Mouse (Mus musculus): ENCODE measurements around the gene Syap1. TPM values are rescaled to one million over a fixed set of nuclear protein-coding genes. Genes with fewer than 3 reads are reported as not detected.

Gene Syap1
- total and polyA plus RNA-seq, 3 experiments: 6.7 to 53.5 (median 34.4) TPM

Other genes starting within 250 kb of the Syap1 start
- gene Reps2, start 244.8 kb downstream of the Syap1 start, total RNA-seq (2014; fragmentation: Nextera tagmentation): 18.3 and 19.5 TPM in 2 replicates
- gene Reps2, start 244.8 kb downstream of the Syap1 start, total RNA-seq (2017): 11.3 and 11.8 TPM in 2 replicates
- gene Reps2, start 244.8 kb downstream of the Syap1 start, polyA plus RNA-seq (2012): 0.40 TPM in 2 replicates
- 492 and 520 TPM in 2 replicates for gene Rbbp7, start 128.0 kb downstream of the Syap1 start, total RNA-seq (2014; fragmentation: Nextera tagmentation)
- gene Rbbp7, start 128.0 kb downstream of the Syap1 start, total RNA-seq (2017): 548 and 617 TPM in 2 replicates
- 237 and 255 TPM in 2 replicates for gene Rbbp7, start 128.0 kb downstream of the Syap1 start, polyA plus RNA-seq (2012)
- gene Txlng, start 59.0 kb downstream of the Syap1 start, total RNA-seq (2014; fragmentation: Nextera tagmentation): 39.1 and 43.0 TPM in 2 replicates
- 32.2 and 36.5 TPM in 2 replicates for gene Txlng, start 59.0 kb downstream of the Syap1 start, total RNA-seq (2017)
- gene Txlng, start 59.0 kb downstream of the Syap1 start, polyA plus RNA-seq (2012): 5.5 and 8.2 TPM in 2 replicates
- gene Ctps2, start 12.8 kb upstream of the Syap1 start, total RNA-seq (2014; fragmentation: Nextera tagmentation): 40.4 and 45.3 TPM in 2 replicates
- 50.2 and 50.7 TPM in 2 replicates for gene Ctps2, start 12.8 kb upstream of the Syap1 start, total RNA-seq (2017)
- gene Ctps2, start 12.8 kb upstream of the Syap1 start, polyA plus RNA-seq (2012): 1.1 and 1.3 TPM in 2 replicates
- not detected in 2 replicates for gene S100g, start 76.2 kb upstream of the Syap1 start, total RNA-seq (2014; fragmentation: Nextera tagmentation)
- gene S100g, start 76.2 kb upstream of the Syap1 start, total RNA-seq (2017): not detected in 2 replicates
- gene S100g, start 76.2 kb upstream of the Syap1 start, polyA plus RNA-seq (2012): not detected in 2 replicates